Mouse (Mus musculus) right cerebral cortex, postnatal 25 days (tissue): ENCODE measurements at regions not wholly inside any gene's neighbourhood (a gene's known extent, or its start where the extent isn't known, plus 50 kb on each side); places are given as distances from the start of the nearest gene placed in this dataset.

Experiments used
- DNase-seq: peaks from one replicate; pipeline ENCODE4 v3.0.0; 2022

- DNase-seq = no peak
Observed at GRCm38 (mm10) chr13:97651761-97652160, 108.7 kb downstream of the Gm10260 start.

GRCm38 (mm10) chr13:97651176-97651575, 109.3 kb downstream of the Gm10260 start:
- no peak for DNase-seq

GRCm38 (mm10) chr13:97650191-97650590, 110.2 kb downstream of the Gm10260 start:
- no peak for DNase-seq

GRCm38 (mm10) chr13:97647486-97647885, 112.9 kb downstream of the Gm10260 start:
- DNase-seq = no peak

GRCm38 (mm10) chr13:97646021-97646385, 114.4 kb downstream of the Gm10260 start:
- no peak for DNase-seq

GRCm38 (mm10) chr13:97645107-97646020, 115.1 kb downstream of the Gm10260 start:
- DNase-seq = no peak

GRCm38 (mm10) chr13:97640236-97640635, 120.2 kb downstream of the Gm10260 start:
- no peak for DNase-seq

- DNase-seq = no peak
Observed at GRCm38 (mm10) chr13:97639656-97640055, 120.8 kb downstream of the Gm10260 start.

GRCm38 (mm10) chr13:97638457-97639088, 121.9 kb downstream of the Gm10260 start:
- no peak for DNase-seq

- no peak for DNase-seq
Observed at GRCm38 (mm10) chr13:97637506-97637905, 122.9 kb downstream of the Gm10260 start.

GRCm38 (mm10) chr13:97634041-97634788, 126.2 kb downstream of the Gm10260 start:
- DNase-seq = no peak

- no peak for DNase-seq
Observed at GRCm38 (mm10) chr13:97633551-97633950, 126.9 kb downstream of the Gm10260 start.

- DNase-seq = peak; percentile 57
Observed at GRCm38 (mm10) chr13:97631872-97632402, 128.5 kb downstream of the Gm10260 start.

GRCm38 (mm10) chr13:97630921-97631320, 129.5 kb downstream of the Gm10260 start:
- no peak for DNase-seq

GRCm38 (mm10) chr13:97628608-97629007, 131.8 kb downstream of the Gm10260 start:
- DNase-seq = no peak

GRCm38 (mm10) chr13:97627247-97627646, 133.2 kb downstream of the Gm10260 start:
- DNase-seq = no peak

GRCm38 (mm10) chr13:97626786-97627185, 133.6 kb downstream of the Gm10260 start:
- DNase-seq = no peak

- DNase-seq = no peak
Observed at GRCm38 (mm10) chr13:97626116-97626515, 134.3 kb downstream of the Gm10260 start.

GRCm38 (mm10) chr13:97625391-97625790, 135.0 kb downstream of the Gm10260 start:
- DNase-seq = no peak

- DNase-seq = no peak
Observed at GRCm38 (mm10) chr13:97618190-97618586, 142.2 kb downstream of the Gm10260 start.

- DNase-seq = no peak
Observed at GRCm38 (mm10) chr13:97617511-97618189, 142.8 kb downstream of the Gm10260 start.

- DNase-seq = no peak
Observed at GRCm38 (mm10) chr13:97616919-97617318, 143.5 kb downstream of the Gm10260 start.
